Mouse (Mus musculus) megakaryocyte-erythroid progenitor cell, adult 5-6 weeks (primary cell): ENCODE measurements around the gene Ndufa3. TPM values are rescaled to one million over a fixed set of nuclear protein-coding genes. Genes with fewer than 3 reads are reported as not detected.
"Not testable (repeated sequence)": the region's sequence is repeated elsewhere in the genome, so short reads cannot be mapped to it uniquely, and the experiment has no call there.

Source experiments
- ATAC-seq: replicated peaks from 2 replicates; pipeline ENCODE4 v1.8.0; 2016; ENCODE audit warnings: mild to moderate bottlenecking, inconsistent platforms; ENCODE audit not compliant: severe bottlenecking, poor library complexity, low FRiP score, low TSS enrichment
- total RNA-seq, 2 experiments: library from RNA; stranded (forward) in 1 of 2; stranded (reverse) in 1 of 2; fragments of 200-1000, 215-1000 nt in 1 of 2; fragments of >200 nt in 1 of 2; fragmentation: Nextera tagmentation in 1 of 2; gene quantifications; 2 replicates each; pipeline ENCODE4 v1.2.3; 2014 to 2017

The Ndufa3 gene
- total RNA-seq (2014; fragmentation: Nextera tagmentation) (427 and 468 TPM in 2 replicates), total RNA-seq (2017) (170 and 216 TPM in 2 replicates)

- ATAC-seq, result peak; percentile 98
These were observed at the start of gene Ndufa3 for GRCm38 (mm10) chr7:3617242-3617995. Gene Ndufa3, plus strand, starts transcription at chr7:3617373.

- ATAC-seq, result 0 out of 2 replicates have a peak, but pooled peaks have one; percentile 72
These were observed 47.4 kb upstream of the Ndufa3 start for GRCm38 (mm10) chr7:3569725-3570124.

- not testable (repeated sequence) for ATAC-seq
These were observed 46.6 kb upstream of the Ndufa3 start for GRCm38 (mm10) chr7:3570580-3570979.

- ATAC-seq, result no peak
These were observed 45.3 kb upstream of the Ndufa3 start for GRCm38 (mm10) chr7:3571847-3572246.

- no peak; the same call in 1 of the 2 replicates for ATAC-seq
These were observed 43.0 kb upstream of the Ndufa3 start for GRCm38 (mm10) chr7:3574216-3574615.

GRCm38 (mm10) chr7:3576354-3577124 is 40.6 kb upstream of the Ndufa3 start:
- ATAC-seq, result 0 out of 2 replicates have a peak, but pooled peaks have one; percentile 33

GRCm38 (mm10) chr7:3578196-3578595 is 39.0 kb upstream of the Ndufa3 start:
- ATAC-seq, result no peak

- no peak for ATAC-seq
These were observed 38.1 kb upstream of the Ndufa3 start for GRCm38 (mm10) chr7:3578952-3579546.

GRCm38 (mm10) chr7:3580029-3580428 is 37.1 kb upstream of the Ndufa3 start:
- no peak for ATAC-seq

- peak; percentile 90 for ATAC-seq
These were observed 31.4 kb upstream of the Ndufa3 start for GRCm38 (mm10) chr7:3585763-3586162.

GRCm38 (mm10) chr7:3586255-3586654 is 30.9 kb upstream of the Ndufa3 start:
- ATAC-seq, result no peak

GRCm38 (mm10) chr7:3587292-3587691 is 29.9 kb upstream of the Ndufa3 start:
- ATAC-seq, result no peak

- ATAC-seq, result no peak
These were observed 26.6 kb upstream of the Ndufa3 start for GRCm38 (mm10) chr7:3590550-3590949.

GRCm38 (mm10) chr7:3591534-3591933 is 25.6 kb upstream of the Ndufa3 start:
- ATAC-seq, result no peak

GRCm38 (mm10) chr7:3593855-3594254 is 23.3 kb upstream of the Ndufa3 start:
- ATAC-seq, result no peak

GRCm38 (mm10) chr7:3594686-3595085 is 22.5 kb upstream of the Ndufa3 start:
- ATAC-seq, result peak; percentile 70

GRCm38 (mm10) chr7:3595146-3595545 is 22.0 kb upstream of the Ndufa3 start:
- peak; percentile 85 for ATAC-seq

- ATAC-seq, result not testable (repeated sequence)
These were observed 19.4 kb upstream of the Ndufa3 start for GRCm38 (mm10) chr7:3597755-3598154.

GRCm38 (mm10) chr7:3601119-3601518 is 16.1 kb upstream of the Ndufa3 start:
- peak; percentile 96 for ATAC-seq

GRCm38 (mm10) chr7:3606798-3607197 is 10.4 kb upstream of the Ndufa3 start:
- ATAC-seq, result peak; percentile 88
